Comparison of ENCODE assay signal across 11 mouse cellular contexts in the genomic region with DNA sequence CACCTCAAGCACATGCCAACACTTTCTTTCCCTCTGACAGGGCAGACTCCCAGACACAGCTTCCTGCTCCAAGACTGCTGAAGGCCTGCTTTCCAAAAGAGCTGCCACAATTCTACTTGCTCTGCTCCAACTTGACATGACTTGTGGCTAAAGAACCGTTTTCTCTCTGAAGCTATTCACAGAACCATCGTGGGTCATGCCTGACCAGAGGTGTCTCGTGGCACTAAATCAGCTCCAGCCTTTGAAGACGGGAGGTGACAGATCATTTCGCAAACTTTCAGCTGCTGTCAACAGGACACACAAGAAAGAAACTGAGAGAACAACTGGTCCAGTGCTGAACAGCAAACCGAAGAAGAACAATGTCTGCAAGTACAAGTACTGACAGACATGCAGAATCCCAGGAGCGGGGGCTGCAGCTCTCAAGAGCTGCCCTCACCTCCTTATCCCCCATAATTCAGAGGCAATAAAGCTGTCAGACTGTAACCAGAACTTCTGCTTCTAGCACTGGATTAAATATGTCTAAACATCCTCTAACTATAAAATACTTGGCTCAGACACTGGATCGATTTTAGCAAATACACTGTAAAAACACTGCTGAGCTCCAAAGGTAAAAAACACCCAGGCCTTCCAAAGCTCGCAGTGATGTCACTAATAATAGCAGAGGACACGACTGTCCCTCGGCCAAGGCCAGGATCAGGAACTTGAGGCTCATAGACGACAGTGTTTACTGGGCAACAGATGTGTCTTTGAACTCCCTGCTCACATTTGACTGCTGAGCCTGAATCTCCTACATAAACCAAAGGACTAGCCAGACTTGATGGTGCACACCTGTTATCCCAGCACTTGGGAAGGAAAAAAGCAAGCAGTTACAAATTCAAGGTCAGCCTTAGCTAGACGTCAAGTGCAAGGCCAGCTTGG. TPM values are rescaled to one million over a fixed set of nuclear protein-coding genes. Genes with fewer than 3 reads are reported as not detected.
DNase-seq lines count a peak whose midpoint lies in the region; ATAC-seq and TF ChIP-seq lines count a peak whose summit lies in the region.
"Had no signal": no experiment of that assay in that cellular context is flagged by ENCODE, and none has a peak within 500 bp of the region (broad histone marks: within the 10 kb centered on the region; RNA-seq: fewer than 3 reads in every experiment).

No protein-coding gene starts in this region.

- H3K36me3 ChIP-seq in heart, postnatal 0 days (replicated peaks; ENCODE audit: control insufficient read depth, insufficient read depth, low read length): peaks cover 85% of the 10 kb centered on the region
- peaks cover 86% of the 10 kb centered on the region for H3K36me3 ChIP-seq in neural tube, embryonic 13.5 days
- H3K36me3 ChIP-seq in neural tube, embryonic 15.5 days: peaks cover 65% of the 10 kb centered on the region
- peaks cover 14% of the 10 kb centered on the region for H3K36me3 ChIP-seq in intestine, embryonic 16.5 days (ENCODE audit: control insufficient read depth, insufficient read depth, low read length)
- H3K36me3 ChIP-seq in stomach, embryonic 16.5 days (ENCODE audit: control insufficient read depth, insufficient read depth, low read length): peaks cover 17% of the 10 kb centered on the region
- peaks cover 95% of the 10 kb centered on the region for H3K36me3 ChIP-seq in forebrain, embryonic 10.5 days (replicated peaks)

- no peak overlapping the region for H3K9ac ChIP-seq in heart, postnatal 0 days (replicated peaks; ENCODE audit: low read depth, low read length)
- no peak overlapping the region for H3K9ac ChIP-seq in neural tube, embryonic 13.5 days
- no peak overlapping the region for H3K9ac ChIP-seq in neural tube, embryonic 15.5 days (replicated peaks)
- no peak overlapping the region for H3K9ac ChIP-seq in intestine, embryonic 16.5 days (ENCODE audit: low read depth, low read length)
- no peak overlapping the region for H3K9ac ChIP-seq in stomach, embryonic 16.5 days (ENCODE audit: low read length)
- H3K9ac ChIP-seq: neural tube, embryonic 12.5 days had no signal

- DNase-seq in heart, postnatal 0 days (ENCODE audit: low spot score): no peak
- DNase-seq in heart, adult 8-10 months (ENCODE audit: low spot score): no peak
- no peak for DNase-seq in right cerebral cortex, adult 2 months (ENCODE audit: low spot score in 2 of 2)
- DNase-seq in forebrain, embryonic 10.5 days (ENCODE audit: extremely low spot score, low spot score): no peak

- H3K27ac ChIP-seq in heart, postnatal 0 days (ENCODE audit: low read depth): peak overlapping the region; percentile 38
- H3K27ac ChIP-seq in neural tube, embryonic 13.5 days (replicated peaks): 0 out of 2 replicates have a peak overlapping the region, but pooled peaks have one; percentile 18
- H3K27ac ChIP-seq in neural tube, embryonic 15.5 days (replicated peaks): no peak overlapping the region
- H3K27ac ChIP-seq in intestine, embryonic 16.5 days (ENCODE audit: low read length): 0 out of 2 replicates have a peak overlapping the region, but pooled peaks have one; percentile 2
- H3K27ac ChIP-seq in stomach, embryonic 16.5 days (ENCODE audit: low read length): peak overlapping the region; percentile 73; the same call in 1 of the 2 replicates
- no peak overlapping the region for H3K27ac ChIP-seq in forebrain, embryonic 10.5 days
- H3K27ac ChIP-seq: neural tube, embryonic 12.5 days had no signal

- no peak overlapping the region for H3K4me2 ChIP-seq in heart, postnatal 0 days (ENCODE audit: low read depth, low read length)
- no peak overlapping the region for H3K4me2 ChIP-seq in neural tube, embryonic 13.5 days
- no peak overlapping the region for H3K4me2 ChIP-seq in neural tube, embryonic 15.5 days
- no peak overlapping the region for H3K4me2 ChIP-seq in intestine, embryonic 16.5 days (ENCODE audit: low read depth, low read length)
- H3K4me2 ChIP-seq in stomach, embryonic 16.5 days (ENCODE audit: low read depth, low read length): no peak overlapping the region
- H3K4me2 ChIP-seq: neural tube, embryonic 12.5 days had no signal

- H3K27me3 ChIP-seq in heart, postnatal 0 days (ENCODE audit: control insufficient read depth, insufficient read depth, low read length): no peaks in the 10 kb centered on the region
- no peaks in the 10 kb centered on the region for H3K27me3 ChIP-seq in neural tube, embryonic 13.5 days
- H3K27me3 ChIP-seq in neural tube, embryonic 15.5 days (replicated peaks): no peaks in the 10 kb centered on the region
- no peaks in the 10 kb centered on the region for H3K27me3 ChIP-seq in intestine, embryonic 16.5 days (replicated peaks; ENCODE audit: control insufficient read depth, insufficient read depth, low read length)
- no peaks in the 10 kb centered on the region for H3K27me3 ChIP-seq in stomach, embryonic 16.5 days (ENCODE audit: control insufficient read depth, insufficient read depth, low read length)
- no peaks in the 10 kb centered on the region for H3K27me3 ChIP-seq in forebrain, embryonic 10.5 days (ENCODE audit: poor library complexity, severe bottlenecking)
- H3K27me3 ChIP-seq: megakaryocyte, embryonic 14.5 days; neural tube, embryonic 12.5 days had no signal

- WGBS in heart, postnatal 0 days: 64% methylated on average over 13 of the region's 13 CpGs
- WGBS in neural tube, embryonic 13.5 days: 74% methylated on average over 13 of the region's 13 CpGs
- WGBS in neural tube, embryonic 15.5 days: 69% methylated on average over 13 of the region's 13 CpGs
- WGBS in intestine, embryonic 16.5 days: 45% methylated on average over 13 of the region's 13 CpGs
- WGBS in stomach, embryonic 16.5 days: 47% methylated on average over 13 of the region's 13 CpGs
- 95% methylated on average over 13 of the region's 13 CpGs for WGBS in forebrain, embryonic 10.5 days

- no peaks in the 10 kb centered on the region for H3K4me1 ChIP-seq in heart, postnatal 0 days (ENCODE audit: control insufficient read depth, insufficient read depth)
- H3K4me1 ChIP-seq in neural tube, embryonic 13.5 days (replicated peaks): peaks cover 4% of the 10 kb centered on the region; the same call in 1 of the 2 replicates
- no peaks in the 10 kb centered on the region for H3K4me1 ChIP-seq in neural tube, embryonic 15.5 days
- no peaks in the 10 kb centered on the region for H3K4me1 ChIP-seq in intestine, embryonic 16.5 days (ENCODE audit: control insufficient read depth, insufficient read depth, low read length)
- peaks cover 9% of the 10 kb centered on the region for H3K4me1 ChIP-seq in stomach, embryonic 16.5 days (ENCODE audit: control insufficient read depth, insufficient read depth, low read length)
- H3K4me1 ChIP-seq in forebrain, embryonic 10.5 days: no peaks in the 10 kb centered on the region
- H3K4me1 ChIP-seq: neural tube, embryonic 12.5 days had no signal

- TF ChIP-seq CTCF in heart, postnatal 0 days (IDR thresholded peaks at IDR 0.05; ENCODE audit: low read depth): no peak

- no peak for ATAC-seq in heart, postnatal 0 days (ENCODE audit: insufficient read depth, low read depth)
- ATAC-seq in neural tube, embryonic 13.5 days (ENCODE audit: low read depth): no peak
- no peak for ATAC-seq in neural tube, embryonic 15.5 days (ENCODE audit: low FRiP score)
- ATAC-seq in intestine, embryonic 16.5 days: peak; percentile 36; the same call in 1 of the 2 replicates
- ATAC-seq in stomach, embryonic 16.5 days (ENCODE audit: insufficient read depth, low FRiP score): peak; percentile 69; the same call in 1 of the 2 replicates

- TF ChIP-seq EP300 in heart, postnatal 0 days (IDR thresholded peaks at IDR 0.05; ENCODE audit: low read depth): no peak

- no peak overlapping the region for H3K4me3 ChIP-seq in heart, postnatal 0 days (ENCODE audit: low read depth, low read length)
- H3K4me3 ChIP-seq in neural tube, embryonic 13.5 days: no peak overlapping the region
- H3K4me3 ChIP-seq in neural tube, embryonic 15.5 days (replicated peaks): no peak overlapping the region
- H3K4me3 ChIP-seq in intestine, embryonic 16.5 days (ENCODE audit: low read length): no peak overlapping the region
- H3K4me3 ChIP-seq in stomach, embryonic 16.5 days (replicated peaks; ENCODE audit: low read length): no peak overlapping the region
- H3K4me3 ChIP-seq in forebrain, embryonic 10.5 days: no peak overlapping the region
- H3K4me3 ChIP-seq: megakaryocyte, embryonic 14.5 days; neural tube, embryonic 12.5 days had no signal

- no peaks in the 10 kb centered on the region for H3K9me3 ChIP-seq in heart, postnatal 0 days (replicated peaks; ENCODE audit: control insufficient read depth, low read length)
- H3K9me3 ChIP-seq in neural tube, embryonic 13.5 days: no peaks in the 10 kb centered on the region
- H3K9me3 ChIP-seq in neural tube, embryonic 15.5 days (replicated peaks): no peaks in the 10 kb centered on the region
- no peaks in the 10 kb centered on the region for H3K9me3 ChIP-seq in intestine, embryonic 16.5 days (ENCODE audit: control insufficient read depth, low read length)
- no peaks in the 10 kb centered on the region for H3K9me3 ChIP-seq in stomach, embryonic 16.5 days (replicated peaks; ENCODE audit: control insufficient read depth, low read length)
- H3K9me3 ChIP-seq in forebrain, embryonic 10.5 days: no peaks in the 10 kb centered on the region
- H3K9me3 ChIP-seq: megakaryocyte, embryonic 14.5 days; neural tube, embryonic 12.5 days had no signal

RNA-seq across cellular contexts. Expression of gene Nploc4, which starts 14.6 kb away (rescaled TPM):
- 59.0 and 66.0 TPM in 2 replicates for total RNA-seq in heart, postnatal 0 days (2014; rRNA removed; ENCODE audit: low replicate concordance)
- polyA plus RNA-seq in heart, postnatal 0 days (2015; fragmentation: Nextera tagmentation; extraction: Ambion mirVana): 17.6 and 20.5 TPM in 2 replicates
- total RNA-seq in heart, adult 8-10 months (2022): 10 to 100 TPM; 64.3 to 69.6 (median 65.8) TPM
- 33.5 and 33.8 TPM in 2 replicates for polyA plus RNA-seq in neural tube, embryonic 13.5 days (2015; fragmentation: Nextera tagmentation; extraction: Ambion mirVana)
- polyA plus RNA-seq in neural tube, embryonic 15.5 days (2015; fragmentation: Nextera tagmentation; extraction: Ambion mirVana): 30.2 and 32.6 TPM in 2 replicates
- polyA plus RNA-seq in intestine, embryonic 16.5 days (2015; fragmentation: Nextera tagmentation; extraction: Ambion mirVana): 19.5 and 20.0 TPM in 2 replicates
- polyA plus RNA-seq in stomach, embryonic 16.5 days (2015; fragmentation: Nextera tagmentation; extraction: Ambion mirVana): 22.8 and 23.5 TPM in 2 replicates
- polyA plus RNA-seq in forebrain, embryonic 10.5 days (2016; fragmentation: Nextera tagmentation; extraction: Ambion mirVana): 45.9 and 46.9 TPM in 2 replicates

RNA-seq across cellular contexts. Expression of gene Tspan10, which starts 19.5 kb away (rescaled TPM):
- total RNA-seq in heart, postnatal 0 days (2014; rRNA removed; ENCODE audit: low replicate concordance): not detected in 2 replicates
- polyA plus RNA-seq in heart, postnatal 0 days (2015; fragmentation: Nextera tagmentation; extraction: Ambion mirVana): 0.08 TPM in 1 of 2 replicates, not detected in the other
- total RNA-seq in heart, adult 8-10 months (2022): 1 to 10 TPM in 3 of 4 experiments, under 1 TPM in 1; 0.52 to 2.4 (median 1.4) TPM
- polyA plus RNA-seq in neural tube, embryonic 13.5 days (2015; fragmentation: Nextera tagmentation; extraction: Ambion mirVana): not detected in 2 replicates
- not detected in 2 replicates for polyA plus RNA-seq in neural tube, embryonic 15.5 days (2015; fragmentation: Nextera tagmentation; extraction: Ambion mirVana)
- not detected in 2 replicates for polyA plus RNA-seq in intestine, embryonic 16.5 days (2015; fragmentation: Nextera tagmentation; extraction: Ambion mirVana)
- polyA plus RNA-seq in stomach, embryonic 16.5 days (2015; fragmentation: Nextera tagmentation; extraction: Ambion mirVana): not detected in 2 replicates
- polyA plus RNA-seq in forebrain, embryonic 10.5 days (2016; fragmentation: Nextera tagmentation; extraction: Ambion mirVana): 0.30 and 1.6 TPM in 2 replicates
- total RNA-seq: layer of hippocampus, adult 18-20 months had no signal

RNA-seq across cellular contexts. Expression of gene Pde6g, which starts 30.4 kb away (rescaled TPM):
- total RNA-seq in heart, postnatal 0 days (2014; rRNA removed; ENCODE audit: low replicate concordance): not detected in 2 replicates
- polyA plus RNA-seq in heart, postnatal 0 days (2015; fragmentation: Nextera tagmentation; extraction: Ambion mirVana): 0.29 and 0.33 TPM in 2 replicates
- total RNA-seq in heart, adult 8-10 months (2022): under 1 TPM; 0.34 to 0.89 (median 0.66) TPM
- 0.29 and 0.34 TPM in 2 replicates for polyA plus RNA-seq in neural tube, embryonic 13.5 days (2015; fragmentation: Nextera tagmentation; extraction: Ambion mirVana)
- polyA plus RNA-seq in neural tube, embryonic 15.5 days (2015; fragmentation: Nextera tagmentation; extraction: Ambion mirVana): 0.09 and 0.28 TPM in 2 replicates
- 0.35 and 0.39 TPM in 2 replicates for polyA plus RNA-seq in intestine, embryonic 16.5 days (2015; fragmentation: Nextera tagmentation; extraction: Ambion mirVana)
- 0.30 and 0.57 TPM in 2 replicates for polyA plus RNA-seq in stomach, embryonic 16.5 days (2015; fragmentation: Nextera tagmentation; extraction: Ambion mirVana)
- polyA plus RNA-seq in forebrain, embryonic 10.5 days (2016; fragmentation: Nextera tagmentation; extraction: Ambion mirVana): 0.25 and 0.41 TPM in 2 replicates

RNA-seq across cellular contexts. Expression of gene Oxld1, which starts 35.0 kb away (rescaled TPM):
- 69.2 and 85.3 TPM in 2 replicates for total RNA-seq in heart, postnatal 0 days (2014; rRNA removed; ENCODE audit: low replicate concordance)
- polyA plus RNA-seq in heart, postnatal 0 days (2015; fragmentation: Nextera tagmentation; extraction: Ambion mirVana): 40.1 and 45.3 TPM in 2 replicates
- 10 to 100 TPM; 64.4 to 76.6 (median 70.0) TPM for total RNA-seq in heart, adult 8-10 months (2022)
- polyA plus RNA-seq in neural tube, embryonic 13.5 days (2015; fragmentation: Nextera tagmentation; extraction: Ambion mirVana): 8.5 and 10.4 TPM in 2 replicates
- 12.1 and 12.8 TPM in 2 replicates for polyA plus RNA-seq in neural tube, embryonic 15.5 days (2015; fragmentation: Nextera tagmentation; extraction: Ambion mirVana)
- 21.0 and 24.6 TPM in 2 replicates for polyA plus RNA-seq in intestine, embryonic 16.5 days (2015; fragmentation: Nextera tagmentation; extraction: Ambion mirVana)
- 14.0 TPM in 2 replicates for polyA plus RNA-seq in stomach, embryonic 16.5 days (2015; fragmentation: Nextera tagmentation; extraction: Ambion mirVana)
- polyA plus RNA-seq in forebrain, embryonic 10.5 days (2016; fragmentation: Nextera tagmentation; extraction: Ambion mirVana): 8.7 and 11.8 TPM in 2 replicates

RNA-seq across cellular contexts. Expression of gene Ccdc137, which starts 35.0 kb away (rescaled TPM):
- 4.7 and 5.7 TPM in 2 replicates for total RNA-seq in heart, postnatal 0 days (2014; rRNA removed; ENCODE audit: low replicate concordance)
- 11.2 and 12.6 TPM in 2 replicates for polyA plus RNA-seq in heart, postnatal 0 days (2015; fragmentation: Nextera tagmentation; extraction: Ambion mirVana)
- 1 to 10 TPM; 5.7 to 8.0 (median 7.1) TPM for total RNA-seq in heart, adult 8-10 months (2022)
- 26.3 and 26.9 TPM in 2 replicates for polyA plus RNA-seq in neural tube, embryonic 13.5 days (2015; fragmentation: Nextera tagmentation; extraction: Ambion mirVana)
- polyA plus RNA-seq in neural tube, embryonic 15.5 days (2015; fragmentation: Nextera tagmentation; extraction: Ambion mirVana): 24.5 and 26.6 TPM in 2 replicates
- 27.1 and 31.3 TPM in 2 replicates for polyA plus RNA-seq in intestine, embryonic 16.5 days (2015; fragmentation: Nextera tagmentation; extraction: Ambion mirVana)
- 28.9 and 33.7 TPM in 2 replicates for polyA plus RNA-seq in stomach, embryonic 16.5 days (2015; fragmentation: Nextera tagmentation; extraction: Ambion mirVana)
- 39.6 and 46.3 TPM in 2 replicates for polyA plus RNA-seq in forebrain, embryonic 10.5 days (2016; fragmentation: Nextera tagmentation; extraction: Ambion mirVana)

Comparison
In these comparisons a context has a peak if more than half of its experiments do, and no peak if none do; other contexts are left out.
1. H3K27ac ChIP-seq: peak in heart, postnatal 0 days (single experiment), neural tube, embryonic 13.5 days (single experiment), intestine, embryonic 16.5 days (single experiment) and stomach, embryonic 16.5 days (single experiment); none in neural tube, embryonic 15.5 days (single experiment) and forebrain, embryonic 10.5 days (single experiment).
2. ATAC-seq: peak in intestine, embryonic 16.5 days (single experiment) and stomach, embryonic 16.5 days (single experiment); none in heart, postnatal 0 days (single experiment), neural tube, embryonic 13.5 days (single experiment) and neural tube, embryonic 15.5 days (single experiment).